Mouse (Mus musculus) right cerebral cortex, postnatal 25 days (tissue): ENCODE measurements around the gene Cd81.
A peak's percentile ranks its signal among the peaks of the same experiment; 100 is the strongest.

Source experiments
- DNase-seq: peaks from one replicate; pipeline ENCODE4 v3.0.0; 2022

Gene Cd81

DNA sequence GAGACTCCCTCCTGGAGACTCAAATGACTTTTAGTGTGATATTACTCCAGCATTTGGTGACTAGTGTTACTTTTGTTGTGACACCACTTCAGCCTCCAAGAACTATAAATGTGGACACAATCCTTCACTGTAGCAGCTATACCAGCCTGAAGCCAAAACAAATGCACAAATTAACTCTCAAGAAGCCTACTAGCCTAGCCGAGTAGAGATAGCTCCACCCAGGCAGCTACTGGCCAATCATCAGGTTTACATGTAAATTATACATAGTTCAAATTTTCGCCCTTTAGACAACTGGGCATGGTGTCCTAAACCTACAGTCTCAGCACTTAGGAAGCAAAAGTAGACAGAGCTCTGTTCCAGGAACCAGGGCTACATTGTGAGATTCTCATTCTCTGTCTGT, 1.2 kb upstream of the Cd81 start:
- DNase-seq: no peak

DNA sequence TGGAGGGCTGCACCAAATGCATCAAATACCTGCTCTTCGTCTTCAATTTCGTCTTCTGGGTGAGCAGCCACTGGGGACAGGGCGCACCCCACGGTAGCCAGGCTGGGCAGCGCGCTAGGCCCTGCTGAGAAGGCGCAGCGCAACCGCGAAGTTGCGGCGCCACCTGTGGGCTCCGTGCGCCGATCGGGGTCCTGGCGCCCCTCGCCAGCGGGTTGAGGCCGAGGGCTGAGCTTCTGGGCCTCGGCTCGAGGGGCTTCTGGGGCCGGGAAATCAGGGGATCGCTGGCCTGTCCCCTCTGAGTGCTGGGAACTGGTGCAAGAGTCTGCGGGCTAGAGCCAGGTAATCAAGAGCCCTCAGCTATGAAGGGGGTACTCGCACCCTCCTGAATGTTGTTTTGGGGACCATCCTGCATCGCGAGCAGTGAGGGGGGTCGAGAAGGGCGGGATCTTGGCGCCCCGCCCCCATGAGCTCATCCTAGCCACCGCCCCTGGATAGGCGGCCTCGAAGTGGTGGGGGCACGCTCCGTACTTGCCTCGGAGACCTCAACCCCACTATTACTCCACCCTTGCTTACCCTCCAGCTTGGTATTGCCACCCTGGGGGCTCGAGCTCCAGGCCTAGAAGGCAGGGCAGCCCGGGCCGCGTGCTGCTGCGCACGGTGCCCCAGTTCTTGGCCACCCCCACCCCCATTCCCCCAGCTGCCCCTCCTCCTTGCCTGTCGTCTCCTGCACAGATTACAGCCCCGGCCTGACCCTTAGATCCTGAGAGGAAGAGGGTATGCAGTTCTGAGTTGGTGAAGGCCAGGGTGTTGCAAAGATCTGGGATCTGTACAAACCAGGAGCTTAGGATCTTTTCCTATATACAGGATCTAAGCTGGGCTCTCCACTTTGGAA, 715 bp downstream of the Cd81 start:
- peak; percentile 69 for DNase-seq

DNA sequence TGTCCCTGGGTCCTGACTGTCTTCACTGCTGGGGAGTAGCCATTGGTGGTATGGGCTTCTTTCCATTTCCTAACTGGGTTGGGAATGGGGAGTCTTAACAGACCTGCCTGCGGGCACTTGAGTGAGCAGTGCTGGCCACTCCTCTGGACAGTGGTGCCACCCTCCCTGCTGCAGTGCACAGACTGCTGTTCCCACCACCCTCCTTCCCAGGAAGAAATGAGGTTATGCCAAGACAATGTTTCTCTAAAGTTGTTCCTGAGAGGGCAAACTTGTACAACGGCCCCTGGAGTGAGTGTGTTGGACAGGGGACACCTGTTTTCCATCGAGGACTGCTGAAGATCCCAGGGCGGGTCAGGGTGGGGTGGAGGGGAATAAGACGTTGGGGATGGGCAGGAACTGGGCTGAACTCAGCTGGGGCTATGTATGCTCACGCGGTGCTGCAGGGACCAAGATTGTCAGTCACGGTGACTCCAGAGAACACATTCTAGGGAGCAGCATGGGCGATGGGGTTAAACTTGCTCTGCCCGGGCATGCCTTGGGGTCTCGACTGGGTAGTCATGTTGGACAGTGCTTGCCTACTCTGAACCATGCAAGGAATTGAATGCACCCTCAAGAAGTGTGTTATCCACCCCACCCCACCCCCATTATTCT, 1.5 kb downstream of the Cd81 start:
- DNase-seq: no peak

DNA sequence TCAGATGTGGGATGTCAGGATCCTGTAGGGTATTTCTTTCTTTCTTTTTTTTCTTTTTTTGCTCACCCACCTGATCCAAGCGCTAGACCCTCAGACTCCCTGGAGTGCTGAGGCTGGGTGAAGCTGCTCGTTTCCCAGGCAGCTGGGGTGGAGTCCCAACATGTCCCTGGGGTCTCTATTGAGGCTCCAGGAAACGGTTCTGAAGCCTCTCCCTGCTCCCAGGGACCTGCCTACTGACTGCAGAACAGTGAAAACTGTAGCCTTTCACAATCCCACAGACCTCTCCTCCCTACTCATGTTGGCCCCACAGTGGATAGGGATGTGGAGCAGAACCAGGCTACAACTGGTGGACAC, 2.0 kb downstream of the Cd81 start:
- no peak for DNase-seq

DNA sequence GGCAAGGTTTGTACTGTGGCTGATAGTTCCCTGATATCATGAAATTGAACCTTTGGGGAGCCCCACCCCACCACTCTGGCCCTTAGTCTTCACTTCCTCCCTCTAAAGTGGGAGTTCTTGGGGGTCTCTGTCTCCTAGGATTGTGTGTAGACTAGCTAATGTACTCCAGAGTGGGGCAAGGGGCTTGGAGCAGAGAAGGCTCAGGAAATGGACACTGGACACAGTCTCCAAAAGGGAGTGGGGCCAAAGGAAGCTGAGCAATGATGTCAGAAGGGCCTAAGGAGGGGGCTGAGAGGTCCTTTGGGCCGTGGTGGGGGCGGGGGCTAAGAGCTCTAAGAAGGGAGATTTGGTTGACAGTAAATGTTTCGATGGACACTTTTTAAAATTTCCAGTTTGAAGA, 2.5 kb downstream of the Cd81 start:
- no peak for DNase-seq

- DNase-seq: no peak
Observed at GRCm38 (mm10) chr7:143055499-143056186, 3.1 kb downstream of the Cd81 start.

DNA sequence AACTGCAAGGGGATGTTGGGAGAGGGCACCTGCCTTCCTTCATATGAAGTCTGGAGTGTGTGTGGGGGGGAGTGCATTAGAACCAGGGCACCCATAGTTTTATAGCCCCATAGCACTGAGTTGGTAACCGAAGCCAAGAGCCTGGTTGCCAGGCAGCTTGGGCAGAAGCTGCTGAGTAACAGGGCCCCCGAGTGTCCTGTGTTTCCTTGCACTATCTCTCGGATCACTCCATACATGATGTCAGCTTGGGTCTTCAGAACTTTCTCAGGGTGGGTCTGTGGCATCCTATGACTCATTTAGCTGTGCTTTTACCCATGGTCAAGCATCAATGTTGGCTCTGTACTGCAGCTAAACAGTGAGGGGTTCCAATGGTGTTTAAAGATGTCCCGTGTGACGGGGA, 4.5 kb downstream of the Cd81 start:
- no peak for DNase-seq

GRCm38 (mm10) chr7:143057667-143058220, 5.2 kb downstream of the Cd81 start:
- no peak for DNase-seq

DNA sequence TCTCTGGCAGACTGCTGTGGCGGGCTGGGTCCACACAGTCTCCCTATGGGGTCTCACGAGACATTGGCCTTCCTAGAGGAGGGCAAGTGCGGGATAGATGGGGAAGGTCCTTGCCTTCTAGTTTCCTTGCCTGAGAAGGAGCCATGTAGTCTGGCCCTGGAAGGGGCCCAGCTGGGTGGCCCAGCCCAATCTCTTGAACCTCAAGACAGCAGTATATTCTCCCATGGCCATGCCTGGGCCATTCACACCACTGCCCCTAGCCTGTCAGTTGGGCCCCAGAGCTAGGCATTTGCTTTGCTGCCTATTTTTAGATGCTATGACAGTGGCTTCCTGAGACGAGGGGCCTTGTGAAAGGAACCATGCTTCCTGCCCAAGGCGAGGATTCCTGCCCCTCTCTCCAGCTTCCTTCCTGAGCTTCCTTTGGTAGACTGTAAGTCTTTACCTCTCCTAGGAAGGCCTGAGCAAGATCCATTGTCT, 5.7 kb downstream of the Cd81 start:
- DNase-seq: no peak

DNA sequence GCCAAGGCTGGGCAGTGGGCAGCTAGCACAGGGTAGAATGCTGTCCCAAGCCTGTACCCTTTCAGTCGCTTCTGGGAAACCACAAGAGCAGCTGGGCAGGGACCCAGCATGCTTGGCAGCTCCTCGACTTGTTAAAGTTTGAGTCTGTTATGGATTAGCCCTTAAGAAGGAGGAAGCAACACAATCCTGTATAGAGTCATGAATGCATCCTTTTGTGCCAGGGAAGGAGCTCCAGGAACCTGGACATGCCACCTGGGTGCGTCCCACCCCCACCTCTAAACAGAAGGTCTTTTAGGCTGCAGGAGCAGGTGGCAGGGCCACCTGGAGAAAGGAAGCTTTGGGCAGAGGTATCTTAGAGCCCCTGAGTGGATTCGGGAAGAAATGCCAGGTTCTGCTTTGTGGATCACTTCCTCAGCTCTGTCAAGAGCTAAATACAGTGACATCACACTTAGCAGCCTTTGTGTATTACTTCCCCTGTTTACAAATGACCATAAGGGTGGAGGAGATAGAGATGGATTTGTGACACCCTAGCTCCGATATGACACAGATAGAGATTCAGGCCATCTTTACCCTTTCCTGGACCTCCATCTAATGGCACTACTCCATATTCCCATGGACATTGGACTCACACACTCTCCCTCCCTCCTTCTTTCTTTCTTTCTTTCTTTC, 6.8 kb downstream of the Cd81 start:
- DNase-seq: no peak

- DNase-seq: no peak
Observed at GRCm38 (mm10) chr7:143062704-143063103, 10.2 kb downstream of the Cd81 start.

- peak; percentile 30 for DNase-seq
Observed at GRCm38 (mm10) chr7:143064226-143064625, 11.7 kb downstream of the Cd81 start.

DNA sequence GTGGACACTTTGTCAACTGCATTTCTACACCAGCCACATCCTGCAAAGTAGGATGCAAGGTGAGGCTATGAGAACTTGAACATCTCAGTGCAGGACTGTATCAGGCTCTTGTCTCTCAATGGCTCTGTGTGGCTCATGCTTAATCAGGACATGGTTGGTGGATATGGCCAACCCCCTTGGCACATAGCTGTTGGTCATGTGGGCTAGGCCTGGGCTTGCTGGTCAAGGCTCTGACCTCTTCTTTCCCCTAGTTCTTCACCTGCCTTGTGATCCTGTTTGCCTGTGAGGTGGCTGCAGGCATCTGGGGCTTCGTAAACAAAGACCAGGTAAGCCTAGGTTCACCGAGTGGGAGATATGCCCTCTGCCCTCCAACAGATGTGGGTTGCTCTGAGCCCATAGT, 13.2 kb downstream of the Cd81 start:
- no peak for DNase-seq

DNA sequence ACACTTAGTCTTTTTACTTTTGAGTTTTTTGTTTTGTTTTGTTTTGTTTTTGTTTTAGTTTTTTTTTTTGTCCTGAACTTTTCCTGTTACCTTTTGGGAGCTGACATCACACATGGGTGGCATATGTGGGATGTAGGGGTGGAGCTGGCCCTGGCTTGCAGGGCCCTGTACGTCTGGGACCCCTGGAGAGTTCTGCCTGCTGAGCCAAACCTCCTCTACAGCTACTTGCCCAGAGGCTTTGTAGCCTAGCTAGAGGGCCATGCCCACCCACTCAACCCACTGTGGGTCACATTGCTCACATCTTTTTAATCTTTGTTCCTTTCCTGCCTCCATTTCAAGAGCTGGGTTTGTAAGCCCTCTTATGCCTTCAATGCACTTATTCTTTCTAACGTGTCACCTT, 14.9 kb downstream of the Cd81 start:
- DNase-seq: no peak

- DNase-seq: no peak
Observed at GRCm38 (mm10) chr7:143067897-143068296, 15.4 kb downstream of the Cd81 start.

DNA sequence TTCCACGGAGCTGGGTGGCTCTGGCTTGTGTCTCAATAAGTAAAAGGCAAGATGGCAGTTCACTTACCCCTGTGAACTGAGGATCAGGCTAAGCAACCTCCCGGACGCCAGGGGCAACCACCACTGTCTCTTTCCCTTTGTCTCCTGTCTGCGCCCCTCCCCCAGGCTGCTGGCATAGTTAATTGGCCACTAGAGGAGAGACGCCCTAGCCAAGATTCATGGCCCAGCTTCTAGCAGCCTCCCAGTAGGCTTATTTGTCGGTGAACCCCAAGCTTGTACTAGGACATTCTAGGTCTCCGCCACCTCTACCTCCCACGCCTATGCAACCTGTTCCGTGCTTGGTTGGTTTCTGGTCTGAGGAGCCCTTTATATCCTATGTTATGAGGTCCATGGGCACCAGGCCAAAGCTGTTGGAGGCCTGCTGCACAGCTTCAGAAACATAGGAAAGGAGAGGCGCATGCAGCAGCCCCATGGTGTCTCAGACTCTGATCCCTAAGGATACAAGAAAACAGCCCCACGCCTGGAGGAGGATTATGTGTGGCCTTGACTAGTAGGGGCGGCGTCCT, 15.9 kb downstream of the Cd81 start:
- no peak for DNase-seq

DNA sequence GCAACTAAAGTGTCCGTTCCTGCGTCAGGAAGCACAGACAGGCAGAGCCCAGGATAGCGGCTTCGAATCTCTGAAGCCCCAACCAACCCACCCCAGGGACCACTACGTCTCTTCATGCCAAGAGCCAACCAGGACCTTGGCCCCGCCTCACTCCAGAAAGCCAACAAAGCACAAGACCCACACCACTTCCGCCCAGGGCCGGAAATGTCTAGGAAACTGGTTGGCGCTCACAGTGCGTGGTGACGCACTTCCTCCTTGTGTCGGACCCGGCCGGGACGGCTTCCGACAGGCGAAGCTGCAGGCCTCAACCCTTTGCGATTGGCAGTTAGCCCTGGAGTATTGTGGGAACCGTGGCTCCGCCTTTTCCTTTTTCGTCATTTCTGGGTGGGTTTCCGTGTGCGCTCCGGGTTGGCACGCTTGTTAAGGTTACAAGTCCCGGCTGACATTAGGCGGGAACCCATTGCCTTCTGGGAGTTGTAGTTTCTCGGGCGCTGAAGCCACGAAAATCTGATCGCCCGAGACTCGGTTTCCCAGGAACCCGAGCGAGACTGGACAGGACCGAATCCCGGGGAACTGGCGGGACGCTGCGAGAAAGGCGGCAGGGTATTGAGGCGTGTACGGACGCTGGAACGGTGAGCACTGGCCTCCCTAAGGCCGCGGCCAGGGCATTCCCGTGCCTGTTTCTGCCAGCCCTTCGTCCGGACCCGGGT, 16.5 kb downstream of the Cd81 start, which contains the start of gene Tssc4:
Gene Tssc4, plus strand, starts transcription at position 368 of the 710 bp plus-strand sequence.
- DNase-seq: peak; percentile 98

- no peak for DNase-seq
Observed at GRCm38 (mm10) chr7:143069751-143070400, 17.3 kb downstream of the Cd81 start.

DNA sequence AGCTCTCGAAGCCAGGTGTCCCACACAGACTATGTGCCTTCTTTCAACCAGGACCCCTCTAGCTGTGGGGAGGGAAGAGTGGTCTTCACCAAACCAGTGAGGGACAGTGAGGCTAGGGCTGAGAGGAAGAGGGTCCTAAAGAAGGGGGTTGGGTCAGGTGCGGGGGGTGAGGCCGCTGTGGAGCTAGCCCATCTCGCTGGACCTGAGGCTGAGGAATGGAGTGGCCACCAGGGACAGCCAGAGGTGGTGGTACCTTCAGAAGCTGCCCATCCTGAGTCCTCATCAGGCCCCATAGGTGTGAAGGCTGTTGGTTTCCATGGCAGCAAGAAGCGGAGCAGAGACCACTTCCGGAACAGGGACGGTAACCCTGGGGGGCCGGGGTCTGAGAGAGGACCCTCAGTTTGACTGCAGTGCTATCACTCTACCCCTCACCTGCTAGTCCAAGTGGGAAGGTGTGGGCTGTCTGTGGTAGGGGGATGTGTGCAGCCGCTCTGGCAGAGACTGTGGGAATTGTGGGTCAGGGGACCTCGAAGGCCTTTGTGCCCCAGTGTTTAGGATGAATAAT, 18.0 kb downstream of the Cd81 start:
- DNase-seq: no peak

DNA sequence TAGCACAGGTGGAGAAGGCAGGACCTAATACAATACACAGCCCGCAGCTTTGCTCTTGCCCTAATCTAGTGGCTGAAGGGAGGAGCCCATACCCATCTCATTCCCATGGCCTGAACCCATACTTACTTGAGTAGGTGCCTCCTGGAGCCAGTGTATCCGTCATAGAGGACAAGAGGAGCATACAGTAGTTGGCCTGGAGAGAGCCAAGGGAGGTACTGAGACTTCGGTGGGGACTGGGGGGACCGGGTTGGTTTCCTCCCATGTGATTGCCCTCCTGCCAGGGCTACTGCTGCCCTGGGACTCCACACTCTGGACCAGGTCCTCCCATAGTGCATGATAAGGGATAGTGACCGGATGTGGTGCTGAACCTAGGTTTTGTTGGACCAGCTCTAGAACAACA, 20.1 kb downstream of the Cd81 start:
- no peak for DNase-seq

GRCm38 (mm10) chr7:143073086-143073485, 20.5 kb downstream of the Cd81 start:
- no peak for DNase-seq
